Mouse (Mus musculus) megakaryocyte-erythroid progenitor cell, adult 5 weeks (primary cell): ENCODE results near the gene Gm13723. TPM values are rescaled to one million over a fixed set of nuclear protein-coding genes. Genes with fewer than 3 reads are reported as not detected.

ENCODE experiments used
- polyA plus RNA-seq: library from polyadenylated mRNA; stranded (reverse); fragments of >175 nt; gene quantifications from 2 replicates; pipeline ENCODE4 v1.2.3, GENCODE M21; 2012

The Gm13723 gene
- not detected in 2 replicates for polyA plus RNA-seq

DNA sequence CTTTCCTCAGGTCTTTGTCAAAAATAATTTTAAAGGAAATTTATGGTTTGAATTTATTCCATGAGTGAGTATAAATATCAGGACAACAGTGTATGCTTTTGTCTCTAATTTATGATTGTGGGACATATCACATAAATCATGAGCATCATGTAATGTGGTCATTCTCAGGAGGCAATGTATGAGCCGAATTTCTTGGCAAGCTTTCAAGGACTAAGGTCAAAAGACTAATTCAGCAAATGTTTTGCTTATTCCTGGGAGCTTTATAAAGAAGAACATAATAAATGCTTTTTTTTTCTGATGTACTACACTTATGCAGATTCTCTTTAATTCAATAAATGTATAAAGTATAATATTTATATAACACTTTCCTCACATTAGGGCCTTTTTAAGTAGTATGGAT, at the start of gene Gm13723:
Gene Gm13723, minus strand, starts transcription at position 101 of the 400 bp plus-strand sequence.

DNA sequence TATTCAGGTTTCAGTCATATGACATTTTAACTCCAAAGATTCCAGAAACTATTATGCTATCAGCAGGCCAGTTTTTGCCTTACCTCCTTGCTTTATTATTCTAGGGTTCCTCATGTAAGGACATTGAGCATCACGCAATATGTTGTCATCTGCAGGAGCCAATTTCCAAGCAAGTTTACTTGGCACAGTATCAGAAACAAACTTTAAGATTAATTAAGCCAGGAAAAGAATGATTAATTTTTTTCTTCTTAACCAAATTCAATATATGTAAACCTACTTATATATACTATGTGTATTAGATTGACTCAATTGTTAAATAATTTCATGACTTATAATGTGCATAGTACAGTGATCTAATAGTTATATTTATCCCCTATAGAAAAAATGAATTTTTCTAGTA, 17.5 kb upstream of the Gm13723 start, which contains the start of gene Olfr1097:
Gene Olfr1097, minus strand, starts transcription at position 101 of the 400 bp plus-strand sequence.

DNA sequence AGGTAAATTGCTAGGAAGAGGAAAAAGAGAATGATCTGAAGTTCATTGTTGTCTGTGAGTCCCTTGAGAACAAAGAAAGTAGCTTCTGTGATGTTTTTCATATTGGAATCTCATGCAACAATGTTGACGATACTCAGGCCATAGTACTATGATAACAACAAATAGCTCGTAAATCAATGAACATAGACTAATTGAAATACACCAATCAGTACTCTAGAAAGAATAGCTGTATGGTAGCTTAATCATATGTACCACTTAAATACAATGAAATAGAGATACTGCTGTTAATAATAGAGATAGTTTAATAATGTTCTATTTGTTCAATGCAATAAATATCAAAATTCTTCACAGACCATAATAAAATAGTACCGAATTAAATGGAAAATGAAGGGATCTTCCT, 23.0 kb downstream of the Gm13723 start, which contains the start of gene Olfr1095:
Gene Olfr1095, minus strand, starts transcription at position 101 of the 400 bp plus-strand sequence.

DNA sequence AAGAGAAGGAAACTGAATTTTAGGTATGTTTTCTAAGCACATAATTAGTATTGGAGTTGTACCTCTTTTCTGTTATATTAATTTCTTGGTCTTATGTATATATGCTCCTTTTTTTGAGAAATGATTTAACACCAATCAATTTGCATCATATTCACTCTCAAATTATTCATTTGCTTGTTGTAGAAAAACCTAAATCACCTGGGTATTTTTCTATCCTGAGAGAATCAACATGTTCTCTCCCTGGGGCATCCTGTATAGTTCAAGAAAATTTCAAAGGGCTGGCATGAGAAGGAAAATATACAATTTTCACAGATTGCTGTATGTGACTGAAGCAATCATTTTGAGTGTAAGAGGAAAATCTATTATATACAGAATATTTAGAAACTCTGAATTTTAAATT, 50.2 kb downstream of the Gm13723 start, which contains the start of gene Olfr1094:
Gene Olfr1094, plus strand, starts transcription at position 301 of the 400 bp plus-strand sequence.

Other genes starting within 250 kb of the Gm13723 start
- gene Olfr1084, start 235.1 kb downstream of the Gm13723 start, polyA plus RNA-seq = not detected in 2 replicates
- gene Olfr1085, start 212.8 kb downstream of the Gm13723 start, polyA plus RNA-seq = not detected in 2 replicates
- gene Olfr1086, start 194.7 kb downstream of the Gm13723 start, polyA plus RNA-seq = not detected in 2 replicates
- not detected in 2 replicates for gene Olfr1087, start 176.4 kb downstream of the Gm13723 start, polyA plus RNA-seq
- not detected in 2 replicates for gene Olfr1089, start 141.1 kb downstream of the Gm13723 start, polyA plus RNA-seq
- not detected in 2 replicates for gene Olfr1090, start 115.8 kb downstream of the Gm13723 start, polyA plus RNA-seq
- not detected in 2 replicates for gene Olfr1093, start 92.3 kb downstream of the Gm13723 start, polyA plus RNA-seq
- gene Olfr141, start 64.8 kb downstream of the Gm13723 start, polyA plus RNA-seq = not detected in 2 replicates
- not detected in 2 replicates for gene Olfr1094, start 50.1 kb downstream of the Gm13723 start, polyA plus RNA-seq
- not detected in 2 replicates for gene Olfr1095, start 23.1 kb downstream of the Gm13723 start, polyA plus RNA-seq
- not detected in 2 replicates for gene Olfr1097, start 17.4 kb upstream of the Gm13723 start, polyA plus RNA-seq
- gene Olfr1098, start 49.7 kb upstream of the Gm13723 start, polyA plus RNA-seq = not detected in 2 replicates
- gene Olfr1099, start 85.9 kb upstream of the Gm13723 start, polyA plus RNA-seq = not detected in 2 replicates
- gene Olfr1100, start 105.2 kb upstream of the Gm13723 start, polyA plus RNA-seq = not detected in 2 replicates
- not detected in 2 replicates for gene Olfr1101, start 116.4 kb upstream of the Gm13723 start, polyA plus RNA-seq
- not detected in 2 replicates for gene Olfr1102, start 123.6 kb upstream of the Gm13723 start, polyA plus RNA-seq
- gene Olfr1104, start 152.3 kb upstream of the Gm13723 start, polyA plus RNA-seq = not detected in 2 replicates
- not detected in 2 replicates for gene Olfr1105, start 161.7 kb upstream of the Gm13723 start, polyA plus RNA-seq
- gene Olfr1106, start 177.5 kb upstream of the Gm13723 start, polyA plus RNA-seq = not detected in 2 replicates
- 0.01 TPM in 1 of 2 replicates, not detected in the other for gene Olfr1107, start 201.0 kb upstream of the Gm13723 start, polyA plus RNA-seq
- gene Olfr1109, start 221.2 kb upstream of the Gm13723 start, polyA plus RNA-seq = not detected in 2 replicates
- gene Olfr259, start 239.8 kb upstream of the Gm13723 start, polyA plus RNA-seq = not detected in 2 replicates